Mouse (Mus musculus) lung, embryonic 16.5 days (tissue): Measurements from ENCODE around the gene Calr3. TPM values are rescaled to one million over a fixed set of nuclear protein-coding genes. Genes with fewer than 3 reads are reported as not detected.

ENCODE experiments used
- ATAC-seq: fragments of 200-750 bp; cut with Nextera tagmentation; 2 replicates; pipeline ENCODE4 v1.8.0; 2017; ENCODE audit warnings: low read depth, mild to moderate bottlenecking, moderate library complexity
- H3K27ac ChIP-seq: fragments of 300-500 bp; sonication (generic); 2 replicates; pipeline ENCODE4 v1.5.1; 2014; ENCODE audit warnings: mild to moderate bottlenecking, control low read depth, low read length
- H3K27me3 ChIP-seq: fragments of 300-500 bp; sonication (generic); 2 replicates; pipeline ENCODE4 v1.6.1; 2014; ENCODE audit warnings: low read depth, low read length, mixed read lengths; ENCODE audit not compliant: control insufficient read depth, insufficient read depth
- H3K36me3 ChIP-seq: fragments of 300-500 bp; sonication (generic); 2 replicates; pipeline ENCODE4 v1.6.1; 2014; ENCODE audit warnings: low read length; ENCODE audit not compliant: control insufficient read depth, insufficient read depth
- H3K4me1 ChIP-seq: fragments of 300-500 bp; sonication (generic); replicated peaks from 2 replicates; pipeline ENCODE4 v1.6.1; 2014; ENCODE audit warnings: low read length, mixed read lengths; ENCODE audit not compliant: control insufficient read depth, insufficient read depth
- H3K4me2 ChIP-seq: fragments of 300-500 bp; sonication (generic); 2 replicates; pipeline ENCODE4 v1.6.1; 2014; ENCODE audit warnings: low read depth, low read length, control low read depth
- H3K4me3 ChIP-seq: fragments of 300-500 bp; sonication (generic); 2 replicates; pipeline ENCODE4 v1.5.1; 2014; ENCODE audit warnings: mild to moderate bottlenecking, low read length, control low read depth
- H3K9ac ChIP-seq: fragments of 300-500 bp; sonication (generic); 2 replicates; pipeline ENCODE4 v1.6.1; 2014; ENCODE audit warnings: low read length, control low read depth
- H3K9me3 ChIP-seq: fragments of 300-500 bp; sonication (generic); 2 replicates; pipeline ENCODE4 v1.6.1; 2016; ENCODE audit warnings: low read length; ENCODE audit not compliant: control insufficient read depth
- WGBS: fragments of 180-500 bp; shearing (Covaris S2); extraction: QIAGEN DNeasy Blood & Tissue Kit; methylation state at CpG from one replicate; pipeline ENCODE4 v1.1.7; 2014; 5-methylcytosine and 5-hydroxymethylcytosine counted together
- microRNA-seq: library from miRNA; unstranded; fragments of <30 nt; microRNA quantifications from one replicate; pipeline ENCODE4, GENCODE M21; 2016
- polyA plus RNA-seq: library from polyadenylated mRNA; unstranded; fragments of >200 nt; fragmentation: Nextera tagmentation; extraction: Ambion mirVana; gene quantifications from 2 replicates; pipeline ENCODE4 v1.2.1, GENCODE M21; 2015

Gene Calr3
- polyA plus RNA-seq, 1 experiment from 2014 or later, result 2.1 TPM

DNA sequence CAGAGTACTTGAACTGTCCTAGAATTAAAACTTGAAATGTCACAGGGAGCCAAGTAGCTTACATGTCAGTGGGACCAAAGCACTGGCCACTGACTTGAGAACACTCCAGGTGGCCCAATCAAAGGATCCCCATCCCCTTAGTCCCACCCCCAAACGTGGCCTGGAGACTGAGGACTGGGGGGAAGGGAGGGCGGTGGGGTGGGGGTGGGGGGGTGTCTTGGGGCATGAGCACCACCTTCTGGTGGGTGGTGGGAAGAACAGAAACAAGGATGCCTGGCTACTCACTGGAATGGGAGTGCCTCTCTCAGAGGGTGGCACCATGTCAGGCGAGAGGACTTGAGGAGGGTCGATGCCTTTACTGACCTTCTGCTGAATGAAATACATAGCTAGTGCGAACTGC, 61.3 kb downstream of the Calr3 start:
- Histone ChIP-seq H3K27me3 (no peaks in the 10 kb centered on the region), H3K4me2 (no peak overlapping the region), H3K9me3 (no peaks in the 10 kb centered on the region), H3K27ac (no peak overlapping the region), H3K36me3 (peaks cover 75% of the 10 kb centered on the region), H3K4me3 (no peak overlapping the region), H3K9ac (no peak overlapping the region), H3K4me1 (no peaks in the 10 kb centered on the region)
- ATAC-seq, result no peak
- WGBS, result 62% methylated on average over 5 of the region's 5 CpGs

- no peaks in the 10 kb centered on the region for H3K9me3 ChIP-seq
- H3K4me3 ChIP-seq, result no peak overlapping the region
- no peak overlapping the region for H3K27ac ChIP-seq
- no peak overlapping the region for H3K9ac ChIP-seq
- H3K27me3 ChIP-seq, result no peaks in the 10 kb centered on the region
- 82% methylated on average over 8 of the region's 8 CpGs for WGBS
- no peaks in the 10 kb centered on the region for H3K4me1 ChIP-seq
- peaks cover 71% of the 10 kb centered on the region for H3K36me3 ChIP-seq
- no peak for ATAC-seq
- no peak overlapping the region for H3K4me2 ChIP-seq
These were observed 63.0 kb downstream of the Calr3 start for GRCm38 (mm10) chr8:72380656-72381055.

DNA sequence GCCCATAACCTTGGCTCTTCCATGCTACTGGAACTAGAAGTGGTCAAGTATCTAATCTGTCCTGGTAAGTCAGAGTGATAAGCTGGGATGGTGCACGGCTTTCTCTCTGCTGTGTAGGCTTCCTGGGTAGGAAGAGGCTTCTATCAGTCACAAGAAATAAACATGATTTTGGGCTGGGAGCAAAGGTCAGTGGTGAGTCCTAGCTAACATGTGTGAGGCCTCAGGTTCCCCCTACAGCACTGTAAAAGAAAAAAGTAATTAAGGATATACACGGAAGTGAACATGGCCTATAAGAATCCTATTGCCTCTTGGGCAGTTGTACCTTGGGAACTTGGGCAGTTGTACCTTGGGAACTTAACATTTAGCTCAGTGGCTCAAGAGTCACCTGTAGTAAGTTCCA, 66.8 kb downstream of the Calr3 start:
- ATAC-seq, result no peak
- WGBS, result 78% methylated on average over 2 of the region's 2 CpGs

DNA sequence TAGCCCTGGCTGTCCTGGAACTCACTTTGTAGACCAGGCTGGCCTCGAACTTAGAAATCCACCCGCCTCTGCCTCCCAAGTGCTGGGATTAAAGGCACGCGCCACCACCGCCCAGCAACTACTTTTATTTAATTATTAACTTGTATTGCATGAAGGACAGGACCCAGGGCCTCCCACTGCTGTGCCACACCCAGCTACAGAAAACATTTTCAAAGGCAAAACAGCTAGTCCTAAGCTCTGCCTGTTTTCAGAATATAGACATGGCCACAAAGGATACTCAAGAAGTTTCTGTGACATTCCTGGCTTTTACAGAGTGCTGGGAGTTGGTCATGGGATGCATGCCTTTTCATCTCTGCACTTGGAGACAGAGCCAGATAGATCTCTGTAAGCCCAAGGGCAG, 67.4 kb downstream of the Calr3 start:
- no peaks in the 10 kb centered on the region for H3K27me3 ChIP-seq
- no peaks in the 10 kb centered on the region for H3K9me3 ChIP-seq
- no peak overlapping the region for H3K27ac ChIP-seq
- no peaks in the 10 kb centered on the region for H3K4me1 ChIP-seq
- no peak for ATAC-seq
- no peak overlapping the region for H3K9ac ChIP-seq
- WGBS, result 80% methylated on average over 5 of the region's 5 CpGs
- H3K4me3 ChIP-seq, result no peak overlapping the region
- peaks cover 56% of the 10 kb centered on the region for H3K36me3 ChIP-seq
- H3K4me2 ChIP-seq, result no peak overlapping the region

More for the DNA sequence above, 66.8 kb downstream of the Calr3 start:
- Histone ChIP-seq H3K9ac (no peak overlapping the region), H3K9me3 (no peaks in the 10 kb centered on the region), H3K4me1 (no peaks in the 10 kb centered on the region), H3K27me3 (no peaks in the 10 kb centered on the region), H3K4me2 (no peak overlapping the region), H3K4me3 (no peak overlapping the region), H3K27ac (no peak overlapping the region), H3K36me3 (peaks cover 60% of the 10 kb centered on the region)

DNA sequence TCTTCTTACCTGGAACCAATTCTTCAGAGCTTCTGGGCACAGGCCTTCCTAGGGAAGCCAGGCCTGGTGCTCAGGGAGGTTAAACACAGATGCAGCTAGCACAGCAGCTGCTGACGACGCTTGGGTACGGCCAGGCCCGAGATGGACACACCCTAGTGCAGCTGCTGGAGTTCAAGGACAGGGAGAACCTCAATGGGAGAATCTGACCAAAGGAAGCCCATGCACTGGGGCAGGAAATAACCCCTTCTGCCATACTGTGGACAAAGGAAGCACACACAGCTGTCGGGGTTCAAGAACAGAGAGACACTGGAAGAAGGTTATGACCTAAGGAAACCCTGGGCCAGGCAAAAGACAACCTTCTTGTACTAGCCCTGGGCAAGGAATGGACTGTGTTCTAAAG, 68.5 kb downstream of the Calr3 start:
- ATAC-seq, result no peak
- Histone ChIP-seq H3K4me1 (no peaks in the 10 kb centered on the region), H3K36me3 (peaks cover 56% of the 10 kb centered on the region), H3K27me3 (no peaks in the 10 kb centered on the region), H3K9ac (no peak overlapping the region), H3K27ac (no peak overlapping the region), H3K4me3 (no peak overlapping the region), H3K4me2 (no peak overlapping the region), H3K9me3 (no peaks in the 10 kb centered on the region)
- 77% methylated on average over 5 of the region's 5 CpGs for WGBS

Small RNA genes lying within 50 kb of the gene (microRNA-seq; reads per million reads assigned to microRNA genes)
- gene Mir7068, result not detected

Other genes starting within 250 kb of the Calr3 start
- gene Cib3, start 231.0 kb downstream of the Calr3 start, polyA plus RNA-seq, result 0.20 TPM in 1 of 2 replicates, not detected in the other
- gene Gm11034, start 230.2 kb downstream of the Calr3 start, polyA plus RNA-seq, result not detected in 2 replicates
- gene Fam32a, start 224.1 kb downstream of the Calr3 start, polyA plus RNA-seq, result 76.1 and 78.7 TPM in 2 replicates
- 98.3 and 101 TPM in 2 replicates for gene Ap1m1, start 203.9 kb downstream of the Calr3 start, polyA plus RNA-seq
- 33.3 and 34.5 TPM in 2 replicates for gene Gm10282, start 138.6 kb downstream of the Calr3 start, polyA plus RNA-seq
- gene Klf2, start 124.8 kb downstream of the Calr3 start, polyA plus RNA-seq, result 11.7 and 12.9 TPM in 2 replicates
- gene Eps15l1, start 22.4 kb downstream of the Calr3 start, polyA plus RNA-seq, result 52.6 and 53.1 TPM in 2 replicates
- 16.9 and 17.3 TPM in 2 replicates for gene 1700030K09Rik, start within 50 bp of the Calr3 start, polyA plus RNA-seq
- 55.8 and 68.3 TPM in 2 replicates for gene Cherp, start 31.4 kb upstream of the Calr3 start, polyA plus RNA-seq
- gene Slc35e1, start 48.7 kb upstream of the Calr3 start, polyA plus RNA-seq, result 7.5 and 7.6 TPM in 2 replicates
- gene Med26, start 104.4 kb upstream of the Calr3 start, polyA plus RNA-seq, result 15.6 and 16.2 TPM in 2 replicates
- 112 and 120 TPM in 2 replicates for gene Smim7, start 127.2 kb upstream of the Calr3 start, polyA plus RNA-seq
- 19.6 and 19.8 TPM in 2 replicates for gene Tmem38a, start 128.2 kb upstream of the Calr3 start, polyA plus RNA-seq
- gene Nwd1, start 202.8 kb upstream of the Calr3 start, polyA plus RNA-seq, result 0.23 and 0.26 TPM in 2 replicates